Mouse (Mus musculus) colon, adult 2 months (tissue): ENCODE data around the gene Rab8a. TPM values are rescaled to one million over a fixed set of nuclear protein-coding genes. Genes with fewer than 3 reads are reported as not detected.

ENCODE experiments used
- polyA plus RNA-seq: library from polyadenylated mRNA; depleted of rRNA; stranded (reverse); fragments of >200 nt; gene quantifications from 2 replicates; pipeline ENCODE4 v1.2.3, GENCODE M21; 2012; rRNA removed

Rab8a gene
- polyA plus RNA-seq, result 42.3 and 45.7 TPM in 2 replicates

GRCm38 (mm10) chr8:72160707-72161697, at the start of gene Rab8a:
Gene Rab8a (plus strand): TSS chr8:72161200.

GRCm38 (mm10) chr8:72134756-72135445, 26.1 kb upstream of the Rab8a start, which contains the start of gene Tpm4:
Gene Tpm4 (plus strand): TSS chr8:72134975.

GRCm38 (mm10) chr8:72189417-72190214, 28.6 kb downstream of the Rab8a start, which contains the start of gene Hsh2d:
Gene Hsh2d (plus strand): TSS chr8:72189638.

GRCm38 (mm10) chr8:72212751-72213150, 51.8 kb downstream of the Rab8a start, which contains the start of gene Cib3:
Gene Cib3 (minus strand): TSS chr8:72212837.

GRCm38 (mm10) chr8:72213536-72213935, 52.5 kb downstream of the Rab8a start, which contains the start of gene Gm11034:
Gene Gm11034 (minus strand): TSS chr8:72213636.

GRCm38 (mm10) chr8:72219541-72220363, 58.8 kb downstream of the Rab8a start, which contains the start of gene Fam32a:
Gene Fam32a (plus strand): TSS chr8:72219730.

Other genes with a start within 250 kb of the Rab8a start
- gene Zfp961, start 210.2 kb upstream of the Rab8a start, polyA plus RNA-seq, result 2.1 and 2.3 TPM in 2 replicates
- gene Cyp4f18, start 151.6 kb upstream of the Rab8a start, polyA plus RNA-seq, result 6.7 and 6.8 TPM in 2 replicates
- gene Olfr372, start 120.0 kb upstream of the Rab8a start, polyA plus RNA-seq, result not detected in 2 replicates
- gene Olfr373, start 78.0 kb upstream of the Rab8a start, polyA plus RNA-seq, result not detected in 2 replicates
- gene Olfr374, start 54.2 kb upstream of the Rab8a start, polyA plus RNA-seq, result not detected in 2 replicates
- gene Tpm4, start 26.2 kb upstream of the Rab8a start, polyA plus RNA-seq, result 52.1 and 62.6 TPM in 2 replicates
- 3.2 and 3.4 TPM in 2 replicates for gene Hsh2d, start 28.4 kb downstream of the Rab8a start, polyA plus RNA-seq
- gene Cib3, start 51.6 kb downstream of the Rab8a start, polyA plus RNA-seq, result 0.05 and 0.94 TPM in 2 replicates
- gene Gm11034, start 52.4 kb downstream of the Rab8a start, polyA plus RNA-seq, result not detected in 2 replicates
- gene Fam32a, start 58.5 kb downstream of the Rab8a start, polyA plus RNA-seq, result 35.7 and 41.7 TPM in 2 replicates
- 32.5 and 36.1 TPM in 2 replicates for gene Ap1m1, start 78.8 kb downstream of the Rab8a start, polyA plus RNA-seq
- gene Gm10282, start 144.1 kb downstream of the Rab8a start, polyA plus RNA-seq, result 1.2 and 1.7 TPM in 2 replicates
- 31.4 and 34.8 TPM in 2 replicates for gene Klf2, start 157.8 kb downstream of the Rab8a start, polyA plus RNA-seq